Comparison of ENCODE assay signal across 27 mouse cellular contexts in genomic region chrX:6968598-6968997, GRCm38 (mm10).
DNase-seq lines count a peak whose midpoint lies in the region; ATAC-seq and TF ChIP-seq lines count a peak whose summit lies in the region.
"Had no signal": no experiment of that assay in that cellular context is flagged by ENCODE, and none has a peak within 500 bp of the region (broad histone marks: within the 10 kb centered on the region; RNA-seq: fewer than 3 reads in every experiment).

No protein-coding gene starts in this region.

- no peak for DNase-seq in heart, postnatal 0 days (ENCODE audit: low spot score)
- DNase-seq in heart, adult 8-10 months (ENCODE audit: low spot score): no peak
- DNase-seq in 416B (ENCODE audit: low read depth): peak; percentile 50
- peak; percentile 8 for DNase-seq in thymus, postnatal 14 days
- no peak for DNase-seq in layer of hippocampus, adult 2 months (ENCODE audit: low spot score in 2 of 2)
- no peak for DNase-seq in layer of hippocampus, adult 18-20 months (ENCODE audit: low spot score in 2 of 2)
- DNase-seq: adrenal gland, postnatal 25 days; cerebellum, adult 11-12 months; cerebellum, adult 9-11 months; heart, postnatal 4 days; kidney, adult 11 months; kidney, postnatal 14 days; left cerebral cortex, postnatal 4 days; liver, embryonic 13.5 days; lung, adult 2 months; lung, postnatal 36 days; retina, postnatal 1 day; right cerebral cortex, postnatal 25 days had no signal

- no peak overlapping the region for H3K27ac ChIP-seq in heart, postnatal 0 days (ENCODE audit: low read depth)
- H3K27ac ChIP-seq in layer of hippocampus, adult 2 months: no peak overlapping the region
- H3K27ac ChIP-seq: embryonic facial prominence, embryonic 13.5 days; forebrain, embryonic 10.5 days; forebrain, embryonic 15.5 days; hindbrain, embryonic 14.5 days; liver, embryonic 13.5 days; midbrain, embryonic 10.5 days; midbrain, embryonic 15.5 days; neural tube, embryonic 15.5 days had no signal

- WGBS in heart, postnatal 0 days: 76% methylated on average over 3 of the region's 3 CpGs

- ATAC-seq in heart, postnatal 0 days (ENCODE audit: insufficient read depth, low read depth): no peak
- ATAC-seq in megakaryocyte progenitor cell, adult 5-6 weeks (replicated peaks; ENCODE audit: poor library complexity): peak; percentile 73
- ATAC-seq: forebrain, embryonic 15.5 days; midbrain, embryonic 15.5 days had no signal

- H3K9ac ChIP-seq in heart, postnatal 0 days (replicated peaks; ENCODE audit: low read depth, low read length): no peak overlapping the region
- H3K9ac ChIP-seq: embryonic facial prominence, embryonic 13.5 days; forebrain, embryonic 15.5 days; hindbrain, embryonic 14.5 days; liver, embryonic 13.5 days; midbrain, embryonic 15.5 days; neural tube, embryonic 15.5 days had no signal

- H3K4me1 ChIP-seq in heart, postnatal 0 days (ENCODE audit: control insufficient read depth, insufficient read depth): no peaks in the 10 kb centered on the region
- H3K4me1 ChIP-seq: embryonic facial prominence, embryonic 13.5 days; forebrain, embryonic 10.5 days; forebrain, embryonic 15.5 days; liver, embryonic 13.5 days; midbrain, embryonic 10.5 days; midbrain, embryonic 15.5 days; neural tube, embryonic 15.5 days had no signal

- no peaks in the 10 kb centered on the region for H3K27me3 ChIP-seq in heart, postnatal 0 days (ENCODE audit: control insufficient read depth, insufficient read depth, low read length)
- H3K27me3 ChIP-seq: embryonic facial prominence, embryonic 13.5 days; forebrain, embryonic 15.5 days; liver, embryonic 13.5 days; midbrain, embryonic 15.5 days; neural tube, embryonic 15.5 days had no signal

- no peak for TF ChIP-seq CTCF in heart, postnatal 0 days (IDR thresholded peaks at IDR 0.05; ENCODE audit: low read depth)
- TF ChIP-seq CTCF in layer of hippocampus, adult 2 months (conservative IDR thresholded peaks at IDR 0.05): no peak

- H3K9me3 ChIP-seq in heart, postnatal 0 days (replicated peaks; ENCODE audit: control insufficient read depth, low read length): no peaks in the 10 kb centered on the region
- H3K9me3 ChIP-seq: embryonic facial prominence, embryonic 13.5 days; forebrain, embryonic 10.5 days; forebrain, embryonic 15.5 days; liver, embryonic 13.5 days; midbrain, embryonic 10.5 days; midbrain, embryonic 15.5 days; neural tube, embryonic 15.5 days had no signal

- H3K4me2 ChIP-seq in heart, postnatal 0 days (ENCODE audit: low read depth, low read length): no peak overlapping the region
- H3K4me2 ChIP-seq: embryonic facial prominence, embryonic 13.5 days; forebrain, embryonic 15.5 days; heart, embryonic 11.5 days; hindbrain, embryonic 14.5 days; liver, embryonic 13.5 days; midbrain, embryonic 15.5 days; neural tube, embryonic 15.5 days had no signal

- TF ChIP-seq EP300 in heart, postnatal 0 days (IDR thresholded peaks at IDR 0.05; ENCODE audit: low read depth): peak; percentile 36; the same call in 1 of the 2 replicates

- H3K4me3 ChIP-seq in heart, postnatal 0 days (ENCODE audit: low read depth, low read length): no peak overlapping the region
- no peak overlapping the region for H3K4me3 ChIP-seq in layer of hippocampus, adult 2 months
- H3K4me3 ChIP-seq: embryonic facial prominence, embryonic 13.5 days; forebrain, embryonic 10.5 days; forebrain, embryonic 15.5 days; liver, embryonic 13.5 days; midbrain, embryonic 10.5 days; midbrain, embryonic 15.5 days; neural tube, embryonic 15.5 days had no signal

- no peaks in the 10 kb centered on the region for H3K36me3 ChIP-seq in heart, postnatal 0 days (replicated peaks; ENCODE audit: control insufficient read depth, insufficient read depth, low read length)
- H3K36me3 ChIP-seq: embryonic facial prominence, embryonic 13.5 days; forebrain, embryonic 10.5 days; forebrain, embryonic 15.5 days; liver, embryonic 13.5 days; midbrain, embryonic 10.5 days; midbrain, embryonic 15.5 days; neural tube, embryonic 15.5 days had no signal

Comparison
In these comparisons a context has a peak if more than half of its experiments do, and no peak if none do; other contexts are left out.
1. DNase-seq: peak in 416B (single experiment) and thymus, postnatal 14 days (single experiment); none in heart, postnatal 0 days (single experiment), heart, adult 8-10 months (single experiment), layer of hippocampus, adult 2 months (0 of 2) and layer of hippocampus, adult 18-20 months (0 of 2).